Mouse (Mus musculus) lung, postnatal 10 days (tissue): Measurements from ENCODE around the gene Csk.

Experiments used
- DNase-seq: peaks from one replicate; pipeline ENCODE4 v3.0.0; 2021

Csk gene

GRCm38 (mm10) chr9:57637741-57638322, 15.6 kb downstream of the Csk start:
- peak; percentile 92 for DNase-seq

GRCm38 (mm10) chr9:57637272-57637671, 16.2 kb downstream of the Csk start:
- DNase-seq = no peak

DNA sequence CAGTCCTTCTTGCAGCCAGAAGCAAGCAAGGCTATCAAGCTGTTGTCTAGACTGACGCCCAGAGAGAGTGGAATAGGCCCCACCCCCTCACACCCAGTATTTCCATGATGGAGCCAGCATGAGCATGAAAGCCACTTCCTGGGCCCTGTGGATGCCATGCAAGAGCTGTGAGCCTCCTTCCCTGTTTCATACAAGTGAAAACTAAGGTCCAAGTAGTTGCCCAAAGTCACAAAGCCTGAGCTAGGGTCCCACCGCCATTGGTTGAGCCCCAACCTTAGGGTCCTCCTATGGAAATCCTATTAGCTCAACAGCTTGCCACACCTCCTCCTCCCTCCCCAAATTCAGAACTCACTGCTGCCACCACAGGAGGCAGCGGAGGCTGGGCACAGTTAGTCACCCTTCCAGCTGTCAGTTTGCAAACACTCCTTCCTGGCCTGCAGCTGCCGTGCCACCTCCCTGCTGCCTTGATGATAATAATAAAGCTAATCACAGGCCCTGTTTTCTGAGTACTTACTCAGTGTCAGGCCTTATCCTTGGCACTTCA, 19.9 kb downstream of the Csk start:
- DNase-seq = peak; percentile 57

DNA sequence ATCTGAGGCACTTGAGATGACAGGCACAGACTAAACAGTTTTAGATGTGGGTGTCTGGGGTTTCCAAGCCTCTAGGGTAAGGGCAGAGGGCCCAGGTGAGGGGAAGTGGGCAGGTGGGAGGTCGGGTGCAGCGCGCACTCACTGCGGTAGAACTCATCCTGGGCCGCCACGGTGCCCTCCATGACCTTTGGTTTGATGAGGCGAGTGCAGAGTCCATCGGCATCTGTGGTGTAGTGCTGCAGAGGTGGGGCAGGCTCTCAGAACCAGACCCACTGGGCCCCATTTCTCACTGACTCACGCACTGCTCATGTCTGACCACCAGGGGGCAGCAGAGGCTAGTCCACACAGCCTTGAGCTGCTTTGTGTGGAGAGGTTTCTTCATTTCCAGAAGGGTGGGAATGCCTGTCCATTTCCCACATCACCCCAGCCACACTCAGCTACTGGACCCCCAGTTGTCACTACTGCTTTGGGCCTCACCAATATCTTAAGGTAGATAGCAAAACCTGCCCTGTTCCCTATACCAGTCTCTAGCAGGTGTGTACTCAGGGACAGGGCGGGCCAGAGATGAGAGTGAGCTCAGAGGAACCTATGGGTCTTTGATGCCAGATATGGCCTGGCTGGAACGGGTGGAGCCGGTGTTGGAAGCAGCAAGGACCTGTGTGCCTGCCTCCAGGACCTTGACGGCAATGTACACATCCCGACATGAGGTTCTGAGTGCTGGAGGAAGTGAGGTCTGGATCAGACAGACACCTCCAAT, 24.1 kb downstream of the Csk start:
- DNase-seq = peak; percentile 90

DNA sequence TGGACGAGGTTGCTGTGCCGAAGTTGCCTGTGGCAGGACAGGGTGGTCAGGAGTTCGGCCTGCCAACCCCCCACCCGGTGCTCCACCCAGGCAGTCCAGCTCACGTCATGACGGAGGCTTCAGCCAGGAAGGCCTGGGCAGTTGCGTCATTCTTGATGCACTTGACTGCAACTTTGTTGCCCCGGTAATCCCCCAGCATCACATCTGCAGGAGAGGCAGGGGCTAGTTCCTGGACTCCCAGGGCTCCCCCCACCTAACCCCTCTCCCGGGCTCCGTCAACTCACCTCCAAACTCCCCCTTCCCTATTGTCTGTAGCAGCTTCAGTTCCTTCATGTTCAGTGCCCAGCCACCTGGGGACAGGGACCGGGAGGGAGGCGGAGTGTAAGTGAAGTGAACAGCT, 24.7 kb downstream of the Csk start:
- DNase-seq = no peak

- no peak for DNase-seq
Measured at GRCm38 (mm10) chr9:57627892-57628291, 25.5 kb downstream of the Csk start.

DNA sequence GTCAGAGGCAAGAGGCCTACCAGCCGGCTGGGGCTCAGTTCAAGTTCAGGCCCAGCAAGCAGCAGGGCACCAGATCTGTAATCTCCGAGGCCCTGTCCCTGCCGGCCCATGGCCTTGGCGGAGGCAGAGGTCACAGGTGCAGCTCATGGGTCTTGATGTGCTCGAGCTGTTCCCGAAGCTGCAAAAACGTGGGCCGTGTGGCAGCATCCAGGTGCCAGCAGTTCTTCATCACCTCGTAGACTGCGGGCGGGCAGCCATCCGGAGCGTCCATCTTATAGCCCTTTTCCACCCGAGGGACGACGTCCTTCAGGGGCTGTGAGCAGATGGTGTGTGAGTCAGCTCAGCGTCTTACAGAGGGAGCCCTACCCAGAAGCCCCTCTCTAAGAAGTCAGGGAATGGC, 26.2 kb downstream of the Csk start:
- DNase-seq = no peak

DNA sequence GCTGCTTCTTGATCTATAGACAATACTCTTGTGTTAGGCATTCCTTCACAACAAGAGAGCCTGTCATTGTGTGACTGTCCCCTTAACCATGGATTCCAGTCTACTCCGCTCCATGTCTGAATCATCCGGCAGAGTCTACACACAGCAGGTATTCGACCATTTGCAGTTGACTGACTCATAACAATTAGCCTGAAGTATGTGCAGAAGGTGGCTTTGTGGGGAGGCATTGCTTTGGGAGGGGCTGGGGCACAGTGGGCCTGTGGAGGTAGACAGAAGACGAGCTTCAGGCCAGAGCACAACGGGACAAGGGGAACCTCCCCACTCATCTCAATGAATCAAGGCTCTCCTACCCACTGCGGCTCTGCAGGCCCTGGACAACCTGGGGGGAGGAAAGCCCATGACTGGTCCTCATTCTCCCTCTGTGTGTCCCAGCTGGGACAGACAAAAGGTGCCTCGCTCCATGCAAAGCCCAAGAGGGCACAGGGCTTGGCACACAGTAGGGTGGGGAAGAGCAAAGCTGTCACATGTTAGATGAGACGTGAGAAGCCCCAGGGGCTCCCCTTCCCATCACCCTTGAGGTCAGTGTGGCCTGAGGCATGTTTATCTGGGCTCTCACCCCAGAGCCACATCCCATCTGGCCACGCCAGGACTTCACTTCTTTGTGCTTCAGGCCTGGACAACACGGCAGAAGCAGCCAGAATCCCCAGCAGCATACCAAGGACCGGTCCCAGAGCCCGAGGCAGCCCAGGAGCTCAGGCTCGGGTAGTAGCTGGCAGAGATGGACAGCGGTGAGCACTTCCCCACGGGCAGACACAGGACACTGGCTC, 27.5 kb downstream of the Csk start:
- DNase-seq = no peak

- DNase-seq = no peak
Measured at GRCm38 (mm10) chr9:57624295-57624694, 29.1 kb downstream of the Csk start.

DNA sequence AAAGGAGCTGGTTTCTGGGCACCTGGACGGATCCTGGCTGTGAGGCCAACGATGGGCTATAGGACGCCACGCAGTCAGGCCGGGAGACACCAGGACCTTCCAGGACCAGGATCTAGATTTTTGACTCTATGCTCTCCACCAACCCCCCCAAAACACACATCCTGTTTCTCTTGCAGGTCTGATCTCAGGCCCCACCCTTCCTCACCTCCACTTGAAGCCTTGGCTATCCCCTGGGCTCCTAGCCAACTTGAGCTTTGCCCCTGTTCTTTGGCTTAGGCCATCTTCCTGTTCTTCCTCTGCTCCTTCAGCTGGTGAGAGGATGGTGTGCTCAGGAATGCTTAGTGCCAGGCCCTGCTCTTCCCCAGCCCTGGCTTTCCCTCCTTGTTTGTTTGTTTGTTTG, 32.8 kb downstream of the Csk start, which contains the start of gene Lman1l:
Gene Lman1l (minus strand): TSS at position 101 of the 400 bp plus-strand sequence.
- no peak for DNase-seq

GRCm38 (mm10) chr9:57618854-57619253, 34.6 kb downstream of the Csk start:
- DNase-seq = no peak

GRCm38 (mm10) chr9:57617556-57618169, 35.8 kb downstream of the Csk start:
- peak; percentile 40 for DNase-seq

DNA sequence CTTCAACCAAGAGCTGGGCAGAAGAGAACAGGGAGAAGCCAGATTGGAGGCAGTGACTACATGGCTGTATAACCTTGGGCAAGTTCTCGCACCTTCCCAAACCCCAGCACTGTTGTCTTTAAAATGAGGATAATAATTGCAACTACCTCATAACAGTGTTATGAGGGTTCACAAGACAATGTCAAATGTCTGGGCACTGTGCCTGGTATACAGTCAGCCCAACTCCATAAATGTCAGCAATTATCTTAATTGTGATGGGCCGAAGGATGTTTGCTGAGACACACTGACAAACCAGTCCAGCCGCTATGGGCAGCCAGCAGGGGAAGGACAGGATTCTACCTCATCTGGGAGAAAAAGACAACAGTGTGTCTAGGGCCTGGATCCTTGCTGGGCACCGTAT, 38.6 kb downstream of the Csk start:
- DNase-seq = peak; percentile 41

- no peak for DNase-seq
Measured at GRCm38 (mm10) chr9:57613975-57614374, 39.5 kb downstream of the Csk start.

- DNase-seq = no peak
Measured at GRCm38 (mm10) chr9:57612587-57612986, 40.8 kb downstream of the Csk start.

- no peak for DNase-seq
Measured at GRCm38 (mm10) chr9:57610359-57610826, 43.0 kb downstream of the Csk start.

DNA sequence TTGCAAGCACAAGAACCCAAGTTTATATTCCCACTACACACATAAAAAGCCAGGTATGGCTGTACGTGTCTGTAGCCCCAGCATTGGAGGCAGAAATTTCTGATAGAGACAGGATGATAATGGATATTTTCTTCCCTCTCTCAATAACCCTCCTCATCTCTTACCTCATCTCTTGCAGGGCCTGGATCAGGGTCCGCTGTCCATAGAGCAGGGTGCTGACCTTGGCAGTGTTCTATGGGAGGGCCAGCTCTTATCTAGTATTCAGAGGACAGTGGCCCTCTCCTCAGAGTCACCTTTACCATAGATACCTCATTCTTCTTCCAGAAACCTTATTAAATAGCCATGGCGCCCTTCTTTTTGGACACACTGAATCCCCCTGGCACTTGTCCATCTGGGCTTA, 43.6 kb downstream of the Csk start:
- DNase-seq = no peak

- peak; percentile 78 for DNase-seq
Measured at GRCm38 (mm10) chr9:57606139-57606851, 47.1 kb downstream of the Csk start, which contains the start of gene Cplx3. Gene Cplx3 (minus strand): TSS chr9:57606281.

DNA sequence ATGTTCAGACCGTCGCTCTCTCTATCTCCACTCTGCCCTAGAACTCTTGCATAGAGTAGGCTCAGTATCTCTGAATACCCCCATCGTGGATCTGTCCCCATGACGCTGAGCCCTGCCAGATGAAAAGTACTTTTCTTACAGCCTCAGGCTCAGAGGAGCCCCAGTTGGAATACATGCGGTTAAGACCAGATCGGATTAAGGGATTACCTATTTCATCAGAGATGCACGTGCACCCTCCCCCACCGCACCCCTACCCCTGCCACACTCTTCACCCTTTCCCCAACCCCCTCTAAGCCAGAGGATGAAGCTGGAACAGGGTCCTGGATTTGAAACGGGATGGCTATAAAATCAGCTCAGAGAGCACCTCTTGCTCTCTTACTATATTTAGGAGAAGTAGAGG, 47.9 kb downstream of the Csk start:
- DNase-seq = no peak

GRCm38 (mm10) chr9:57604875-57605274, 48.6 kb downstream of the Csk start:
- DNase-seq = no peak

- no peak for DNase-seq
Measured at GRCm38 (mm10) chr9:57602098-57602497, 51.3 kb downstream of the Csk start.

GRCm38 (mm10) chr9:57601353-57601706, 52.1 kb downstream of the Csk start:
- peak; percentile 43 for DNase-seq
